Mouse (Mus musculus): ENCODE results near the gene Mrps7.

Mrps7 gene

DNA sequence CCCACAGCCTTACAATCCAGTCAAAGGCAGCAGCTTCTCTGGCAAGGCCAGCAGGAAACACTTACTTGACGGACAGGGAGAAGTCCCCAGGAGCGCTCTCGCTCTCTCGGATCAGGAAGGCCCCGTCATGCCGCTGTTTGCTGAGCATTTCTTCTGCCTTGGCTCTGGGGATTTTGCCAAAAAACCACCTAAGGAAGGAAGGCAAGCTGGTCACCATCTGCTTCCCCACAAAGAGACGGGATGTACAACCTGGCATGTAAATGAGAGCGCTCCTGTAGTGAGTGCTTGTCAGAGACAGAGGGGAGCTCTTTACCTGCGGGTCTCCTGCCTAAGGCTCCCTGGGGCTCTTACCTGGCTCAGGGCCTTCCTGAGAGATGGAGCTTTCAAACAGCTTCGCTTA is 46.0 kb downstream of the Mrps7 start:
- DNase-seq (ENCODE audit: low spot score) = no peak

DNA sequence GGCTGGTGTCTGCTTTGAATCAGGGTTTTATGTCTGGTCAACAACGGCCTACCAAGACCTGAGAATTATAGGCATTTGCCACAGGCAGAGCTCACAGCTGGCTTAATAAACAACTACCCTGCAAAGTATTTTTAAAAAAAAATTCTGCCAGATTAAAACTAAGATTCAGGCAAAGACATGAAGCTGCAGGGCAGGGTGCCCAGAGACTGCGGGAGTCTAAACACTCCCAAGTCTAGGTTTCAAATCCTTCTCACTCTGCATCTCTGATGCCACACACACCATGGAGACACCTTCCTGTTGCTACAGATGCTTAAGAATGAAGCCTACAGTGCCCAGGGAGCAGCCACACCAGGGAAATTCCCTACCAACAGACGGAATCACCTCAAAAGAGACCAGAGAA is 48.0 kb downstream of the Mrps7 start:
- DNase-seq (ENCODE audit: low spot score) = no peak

DNA sequence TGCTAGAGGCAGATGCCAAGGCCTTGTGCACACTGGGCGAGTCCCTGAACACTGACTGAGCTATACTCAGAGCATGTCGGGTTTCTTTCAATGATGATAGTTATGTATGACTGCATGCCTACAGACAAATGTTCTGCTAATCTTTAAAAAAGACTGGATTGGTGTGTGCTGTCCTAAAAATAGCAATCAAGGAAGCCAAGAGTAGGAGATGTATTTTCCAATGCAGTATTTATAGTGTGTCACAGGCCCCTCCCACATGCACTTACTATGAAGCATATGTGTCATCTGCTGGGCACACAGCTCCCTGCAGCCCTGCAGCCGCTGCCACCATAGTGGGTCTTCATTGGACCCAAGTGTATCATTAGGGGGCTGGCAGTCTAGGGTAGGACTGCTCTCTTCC is 49.5 kb downstream of the Mrps7 start:
- DNase-seq (ENCODE audit: low spot score) = no peak

DNA sequence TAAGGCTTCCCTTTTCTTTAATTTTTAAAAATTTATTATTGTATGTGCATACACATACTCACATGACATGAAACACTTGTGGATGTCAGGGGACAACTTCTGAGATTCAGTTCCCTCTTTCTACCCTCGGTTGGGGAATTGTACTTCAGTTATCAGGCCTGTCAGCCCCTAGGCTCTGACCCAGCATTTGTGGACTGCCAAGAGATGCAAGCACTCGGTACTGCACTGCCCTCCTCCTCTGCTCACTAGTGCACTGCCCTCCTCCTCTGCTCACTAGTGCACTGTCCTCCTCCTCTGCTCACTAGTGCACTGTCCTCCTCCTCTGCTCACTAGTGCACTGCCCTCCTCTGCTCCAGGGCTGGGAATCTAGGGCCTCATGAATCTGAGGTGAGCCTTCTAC is 50.4 kb downstream of the Mrps7 start:
- DNase-seq (ENCODE audit: low spot score) = no peak

Data from ovary, adult 18-20 months (tissue).